Mouse (Mus musculus) lung, embryonic 15.5 days (tissue): ENCODE data around the gene Cd81. TPM values are rescaled to one million over a fixed set of nuclear protein-coding genes. Genes with fewer than 3 reads are reported as not detected.

Experiments used
- ATAC-seq: fragments of 200-750 bp; cut with Nextera tagmentation; 2 replicates; pipeline ENCODE4 v1.8.0; 2017; ENCODE audit warnings: moderate number of reproducible peaks, borderline replicate concordance; ENCODE audit not compliant: low FRiP score, low TSS enrichment; ENCODE audit errors: extremely low read depth
- H3K27ac ChIP-seq: fragments of 300-500 bp; sonication (generic); 2 replicates; pipeline ENCODE4 v1.5.1; 2015; ENCODE audit warnings: moderate library complexity, mild to moderate bottlenecking, inconsistent platforms
- H3K27me3 ChIP-seq: fragments of 300-500 bp; sonication (generic); 2 replicates; pipeline ENCODE4 v1.6.1; 2015; ENCODE audit warnings: inconsistent platforms
- H3K36me3 ChIP-seq: fragments of 300-500 bp; sonication (generic); 2 replicates; pipeline ENCODE4 v1.6.1; 2015; ENCODE audit warnings: inconsistent platforms
- H3K4me1 ChIP-seq: fragments of 300-500 bp; sonication (generic); 2 replicates; pipeline ENCODE4 v1.6.1; 2015; ENCODE audit warnings: inconsistent platforms
- H3K4me2 ChIP-seq: fragments of 300-500 bp; sonication (generic); 2 replicates; pipeline ENCODE4 v1.6.1; 2015; ENCODE audit warnings: inconsistent platforms, mild to moderate bottlenecking, moderate library complexity
- H3K4me3 ChIP-seq: fragments of 300-500 bp; sonication (generic); 2 replicates; pipeline ENCODE4 v1.5.1; 2015; ENCODE audit warnings: mild to moderate bottlenecking, inconsistent platforms
- H3K9ac ChIP-seq: fragments of 300-500 bp; sonication (generic); 2 replicates; pipeline ENCODE4 v1.6.1; 2015; ENCODE audit warnings: inconsistent platforms
- H3K9me3 ChIP-seq: fragments of 300-500 bp; sonication (generic); 2 replicates; pipeline ENCODE4 v1.6.1; 2016; ENCODE audit warnings: inconsistent platforms
- WGBS: fragments of 180-500 bp; shearing (Covaris S2); methylation state at CpG from one replicate; pipeline ENCODE4 v1.1.7; 2015; 5-methylcytosine and 5-hydroxymethylcytosine counted together
- polyA plus RNA-seq: library from polyadenylated mRNA; unstranded; fragments of >200 nt; fragmentation: Nextera tagmentation; extraction: Ambion mirVana; gene quantifications from 2 replicates; pipeline ENCODE4 v1.2.1, GENCODE M21; 2015

Cd81 gene
- polyA plus RNA-seq, 1 experiment from 2014 or later, result 720 TPM

DNA sequence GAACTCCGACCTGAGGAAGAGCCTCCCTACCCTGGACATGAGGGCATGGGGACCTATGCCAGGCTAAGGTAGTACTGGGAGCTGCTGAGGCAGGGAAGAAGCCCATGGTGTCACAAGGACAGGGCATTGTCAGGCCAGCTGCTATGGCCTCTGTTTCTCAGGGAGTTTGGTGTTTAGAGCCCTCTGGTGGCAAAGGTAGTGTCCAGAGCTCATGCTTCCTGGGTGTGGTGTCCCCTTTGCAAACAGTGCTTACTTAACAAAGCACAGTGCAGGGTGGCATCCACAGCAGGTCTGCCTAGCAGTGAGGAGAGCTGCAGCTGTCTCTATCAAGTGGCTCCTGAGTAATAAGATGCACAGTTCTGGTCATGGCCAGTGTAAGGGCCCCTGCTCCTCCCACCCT, 58.3 kb downstream of the Cd81 start:
- Histone ChIP-seq H3K4me3 (no peak overlapping the region), H3K4me1 (peaks cover 27% of the 10 kb centered on the region), H3K9ac (no peak overlapping the region), H3K9me3 (no peaks in the 10 kb centered on the region), H3K27me3 (peaks cover 32% of the 10 kb centered on the region), H3K27ac (no peak overlapping the region), H3K36me3 (no peaks in the 10 kb centered on the region), H3K4me2 (no peak overlapping the region)
- ATAC-seq, result no peak
- WGBS, result 58% methylated on average over 1 of the region's 1 CpGs

DNA sequence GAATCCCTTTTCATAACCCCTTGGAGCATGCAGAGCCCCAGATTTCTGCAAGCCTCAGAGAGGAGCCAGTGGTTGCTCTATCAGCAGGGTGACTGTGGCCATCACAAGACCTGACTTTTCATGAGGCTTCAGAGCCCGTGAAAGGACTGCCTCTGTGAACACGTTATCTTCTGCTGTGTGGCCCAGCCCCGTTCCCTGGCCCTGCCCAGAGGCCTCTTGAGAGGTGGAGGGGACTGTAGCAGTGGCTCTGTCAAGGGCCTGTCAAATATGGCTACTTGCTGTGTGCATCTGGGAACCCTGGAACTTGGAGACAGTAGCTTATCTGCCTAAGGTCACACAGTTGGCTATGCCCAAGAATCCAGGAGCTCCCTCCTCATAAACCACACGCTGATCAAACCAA, 59.2 kb downstream of the Cd81 start:
- H3K9me3 ChIP-seq, result no peaks in the 10 kb centered on the region
- WGBS, result 31% methylated on average over 4 of the region's 4 CpGs
- H3K4me1 ChIP-seq, result peaks cover 24% of the 10 kb centered on the region
- H3K4me3 ChIP-seq, result no peak overlapping the region
- H3K9ac ChIP-seq, result no peak overlapping the region
- H3K36me3 ChIP-seq, result no peaks in the 10 kb centered on the region
- ATAC-seq, result no peak
- no peak overlapping the region for H3K27ac ChIP-seq
- no peak overlapping the region for H3K4me2 ChIP-seq
- H3K27me3 ChIP-seq, result peaks cover 22% of the 10 kb centered on the region

DNA sequence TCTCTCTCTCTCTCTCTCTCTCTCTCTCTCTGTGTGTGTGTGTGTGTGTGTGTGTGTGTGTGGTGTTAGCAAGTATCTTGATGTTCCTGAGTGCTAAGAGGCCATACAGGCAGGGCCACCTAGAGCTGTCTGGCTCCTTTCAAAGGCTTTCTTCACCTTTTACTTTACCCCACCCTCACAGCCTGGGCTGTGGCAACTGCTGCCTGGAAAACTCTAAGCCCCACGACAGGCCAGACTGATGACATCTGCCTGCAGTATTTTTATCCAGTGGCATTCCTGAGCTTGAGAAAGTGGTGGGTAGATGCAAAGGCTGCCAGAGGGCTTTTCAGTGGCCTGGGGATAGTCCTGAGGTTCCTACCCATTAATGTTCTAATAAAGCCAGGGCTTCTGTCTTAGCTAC, 59.9 kb downstream of the Cd81 start:
- no peak overlapping the region for H3K27ac ChIP-seq
- ATAC-seq, result no peak
- no peak overlapping the region for H3K4me3 ChIP-seq
- H3K4me1 ChIP-seq, result peaks cover 18% of the 10 kb centered on the region
- peaks cover 16% of the 10 kb centered on the region for H3K27me3 ChIP-seq
- 19% methylated on average over 1 of the region's 1 CpGs for WGBS
- no peaks in the 10 kb centered on the region for H3K36me3 ChIP-seq
- no peaks in the 10 kb centered on the region for H3K9me3 ChIP-seq
- no peak overlapping the region for H3K9ac ChIP-seq
- H3K4me2 ChIP-seq, result no peak overlapping the region

DNA sequence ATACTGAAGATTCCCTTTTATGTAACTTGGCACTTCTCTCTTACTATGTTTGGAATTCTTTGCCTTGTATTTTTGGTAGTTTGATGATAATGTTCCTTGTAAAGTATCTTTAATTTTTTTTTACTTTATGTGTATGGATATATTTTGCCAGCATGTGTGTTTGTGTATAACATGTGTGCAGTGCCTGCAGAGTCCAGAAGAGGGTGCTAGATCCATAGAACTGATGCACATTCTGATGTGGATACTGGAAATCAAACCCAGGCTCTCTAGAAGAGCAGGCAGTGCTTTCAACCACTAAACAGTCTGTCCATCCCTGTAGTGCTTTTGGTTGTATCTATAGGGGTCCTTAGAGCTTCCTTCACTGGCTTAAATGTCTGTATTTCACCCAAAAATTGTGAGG, 62.2 kb downstream of the Cd81 start:
- ATAC-seq, result no peak
- Histone ChIP-seq H3K4me3 (no peak overlapping the region), H3K27me3 (no peaks in the 10 kb centered on the region), H3K9ac (no peak overlapping the region), H3K36me3 (no peaks in the 10 kb centered on the region), H3K4me2 (no peak overlapping the region), H3K9me3 (no peaks in the 10 kb centered on the region), H3K27ac (no peak overlapping the region), H3K4me1 (peaks cover 16% of the 10 kb centered on the region)

DNA sequence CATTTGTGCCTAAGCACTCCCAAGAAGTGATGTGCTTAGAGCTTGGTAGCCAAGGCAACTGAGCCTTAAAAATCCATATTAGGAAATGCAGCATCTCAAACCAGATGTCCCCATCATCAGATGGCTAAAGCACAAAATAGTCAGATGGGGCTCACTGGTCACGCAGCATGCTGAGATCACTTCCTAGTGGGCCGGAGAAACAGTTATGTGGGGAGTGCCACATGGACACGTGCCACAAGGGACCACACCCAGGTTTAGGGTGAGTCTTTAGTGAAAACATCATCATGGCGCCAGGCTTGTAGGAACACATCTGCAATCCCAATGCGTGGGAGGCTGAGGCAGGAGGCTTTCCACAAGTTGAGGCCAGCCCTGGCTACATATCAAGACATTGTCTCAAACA, 64.0 kb downstream of the Cd81 start:
- no peak for ATAC-seq
- Histone ChIP-seq H3K36me3 (no peaks in the 10 kb centered on the region), H3K4me1 (peaks cover 25% of the 10 kb centered on the region), H3K9me3 (no peaks in the 10 kb centered on the region), H3K27ac (no peak overlapping the region), H3K27me3 (no peaks in the 10 kb centered on the region), H3K4me3 (no peak overlapping the region), H3K4me2 (no peak overlapping the region), H3K9ac (no peak overlapping the region)
- WGBS, result 75% methylated on average over 5 of the region's 5 CpGs

Other genes starting within 250 kb of the Cd81 start
- gene Th, start 121.6 kb upstream of the Cd81 start, polyA plus RNA-seq, result 0.93 and 2.6 TPM in 2 replicates
- 3.4 and 3.5 TPM in 2 replicates for gene Ascl2, start 83.5 kb upstream of the Cd81 start, polyA plus RNA-seq
- 1.9 and 2.8 TPM in 2 replicates for gene Tspan32, start 47.7 kb upstream of the Cd81 start, polyA plus RNA-seq
- 105 and 107 TPM in 2 replicates for gene Tssc4, start 16.5 kb downstream of the Cd81 start, polyA plus RNA-seq
- 4.4 and 4.5 TPM in 2 replicates for gene Trpm5, start 41.9 kb downstream of the Cd81 start, polyA plus RNA-seq
- gene Kcnq1, start 53.6 kb downstream of the Cd81 start, polyA plus RNA-seq, result 5.5 and 6.0 TPM in 2 replicates